Mouse (Mus musculus): ENCODE measurements around the gene Atp9a. TPM values are rescaled to one million over a fixed set of nuclear protein-coding genes. Genes with fewer than 3 reads are reported as not detected.
"Not testable (repeated sequence)": the region's sequence is repeated elsewhere in the genome, so short reads cannot be mapped to it uniquely, and the experiment has no call there.

The Atp9a gene
- 64.8 and 68.9 TPM in 2 replicates for total RNA-seq (2021)
- long read RNA-seq, experiment 1, transcript Atp9a-201 (28 exons, 3,529 nt), result major isoform, 91 of 130 reads
- long read RNA-seq, experiment 1, transcript Atp9a-204 (28 exons, 3,456 nt), result minor isoform, 8 of 130 reads
- long read RNA-seq, experiment 1, partial matches to known transcripts, result 19 of 130 reads
- long read RNA-seq, experiment 1, other reads (novel, unspliced or antisense), result 11 of 130 reads
- long read RNA-seq, experiment 2, transcript Atp9a-204 (28 exons, 3,456 nt), result minor isoform, 11 of 101 reads
- long read RNA-seq, experiment 2, transcript Atp9a-201 (28 exons, 3,529 nt), result major isoform, 71 of 101 reads
- long read RNA-seq, experiment 2, partial matches to known transcripts, result 12 of 101 reads
- long read RNA-seq, experiment 2, other reads (novel, unspliced or antisense), result 4 of 101 reads

GRCm38 (mm10) chr2:168742059-168742627 is at the start of gene Atp9a:
Gene Atp9a (minus strand): TSS chr2:168742409.
- DNase-seq, result peak; percentile 87

- no peak for DNase-seq
These were observed 49.0 kb upstream of the Atp9a start for GRCm38 (mm10) chr2:168791115-168791802.

- no peak for DNase-seq
These were observed 44.0 kb upstream of the Atp9a start for GRCm38 (mm10) chr2:168786174-168786573.

- DNase-seq, result no peak
These were observed 38.4 kb upstream of the Atp9a start for GRCm38 (mm10) chr2:168780596-168780995.

GRCm38 (mm10) chr2:168780024-168780423 is 37.8 kb upstream of the Atp9a start:
- DNase-seq, result no peak

GRCm38 (mm10) chr2:168777481-168777880 is 35.3 kb upstream of the Atp9a start:
- no peak for DNase-seq

- DNase-seq, result no peak
These were observed 34.0 kb upstream of the Atp9a start for GRCm38 (mm10) chr2:168776238-168776637.

- no peak for DNase-seq
These were observed 27.1 kb upstream of the Atp9a start for GRCm38 (mm10) chr2:168769259-168769658.

GRCm38 (mm10) chr2:168767582-168767981 is 25.4 kb upstream of the Atp9a start, which contains the start of gene Sall4:
Gene Sall4 (minus strand): TSS chr2:168767943.
- no peak for DNase-seq

GRCm38 (mm10) chr2:168766538-168767361 is 24.5 kb upstream of the Atp9a start:
- peak; percentile 22 for DNase-seq

GRCm38 (mm10) chr2:168765696-168766537 is 23.7 kb upstream of the Atp9a start:
- no peak for DNase-seq

- peak; percentile 68 for DNase-seq
These were observed 23.0 kb upstream of the Atp9a start for GRCm38 (mm10) chr2:168765065-168765681.

GRCm38 (mm10) chr2:168764460-168764867 is 22.3 kb upstream of the Atp9a start:
- no peak for DNase-seq

- no peak for DNase-seq
These were observed 21.6 kb upstream of the Atp9a start for GRCm38 (mm10) chr2:168763785-168764184.

- no peak for DNase-seq
These were observed 20.2 kb upstream of the Atp9a start for GRCm38 (mm10) chr2:168762411-168762815.

- DNase-seq, result no peak
These were observed 19.7 kb upstream of the Atp9a start for GRCm38 (mm10) chr2:168761954-168762353.

- no peak for DNase-seq
These were observed 18.9 kb upstream of the Atp9a start for GRCm38 (mm10) chr2:168761141-168761540.

- DNase-seq, result not testable (repeated sequence)
These were observed 2.2 kb upstream of the Atp9a start for GRCm38 (mm10) chr2:168744406-168744805.

- DNase-seq, result peak; percentile 75
These were observed 440 bp upstream of the Atp9a start for GRCm38 (mm10) chr2:168742649-168743048.

GRCm38 (mm10) chr2:168741273-168742058 is 743 bp downstream of the Atp9a start:
- DNase-seq, result peak; percentile 85
